Mouse (Mus musculus): ENCODE results near the gene Cacna2d1. TPM values are rescaled to one million over a fixed set of nuclear protein-coding genes. Genes with fewer than 3 reads are reported as not detected.

The Cacna2d1 gene
- polyA plus RNA-seq, 1 experiment from 2014 or later = 20.3 TPM

DNA sequence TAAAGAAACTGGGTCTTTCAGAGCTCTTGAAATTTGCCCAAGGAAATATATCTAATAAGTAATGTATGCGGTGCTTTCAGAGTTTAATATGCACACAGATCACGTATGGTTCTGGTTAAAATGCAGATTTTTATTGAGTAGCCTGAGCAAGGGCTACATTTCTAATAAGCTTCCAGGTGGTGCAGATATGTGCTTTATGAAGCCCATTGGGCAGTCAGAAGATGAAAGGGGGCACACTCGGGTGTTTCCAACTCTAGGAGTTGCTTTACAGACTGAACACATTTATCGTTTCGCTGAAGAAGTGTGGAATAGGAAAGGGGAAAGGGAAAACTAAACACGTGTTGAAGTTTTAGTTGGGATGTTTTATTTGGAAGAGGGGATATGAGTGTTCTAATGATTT is 94.4 kb downstream of the Cacna2d1 start:
- H3K27ac ChIP-seq = no peak overlapping the region
- no peak for ATAC-seq (ENCODE audit: insufficient number of reproducible peaks, low FRiP score, low TSS enrichment, low read depth)
- H3K36me3 ChIP-seq = no peaks in the 10 kb centered on the region
- H3K27me3 ChIP-seq = no peaks in the 10 kb centered on the region
- no peaks in the 10 kb centered on the region for H3K4me1 ChIP-seq
- H3K9ac ChIP-seq = no peak overlapping the region
- H3K4me3 ChIP-seq = no peak overlapping the region
- H3K4me2 ChIP-seq = no peak overlapping the region
- 34% methylated on average over 6 of the region's 6 CpGs for WGBS
- no peaks in the 10 kb centered on the region for H3K9me3 ChIP-seq

DNA sequence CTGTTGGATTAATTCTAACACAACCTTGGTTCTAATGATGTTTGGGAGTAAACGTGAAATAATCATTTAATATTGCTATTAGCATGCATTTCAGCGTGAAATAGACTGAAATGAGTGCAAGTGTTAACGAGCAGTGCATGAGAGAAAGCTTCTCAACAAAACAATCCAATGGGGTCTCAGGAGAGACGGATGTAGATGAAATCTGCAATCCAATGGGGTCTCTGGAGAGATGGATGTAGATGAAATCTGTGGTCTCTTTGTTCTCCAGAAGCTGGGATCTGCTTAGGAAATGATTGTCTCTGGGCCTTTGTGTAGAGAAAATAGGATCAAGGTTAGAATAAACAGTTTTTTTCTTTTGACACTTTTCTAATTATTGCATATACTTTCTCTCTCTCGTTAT is 95.0 kb downstream of the Cacna2d1 start:
- Histone ChIP-seq H3K4me1 (no peaks in the 10 kb centered on the region), H3K27me3 (no peaks in the 10 kb centered on the region), H3K27ac (no peak overlapping the region), H3K4me2 (no peak overlapping the region), H3K36me3 (no peaks in the 10 kb centered on the region), H3K4me3 (no peak overlapping the region), H3K9ac (no peak overlapping the region), H3K9me3 (no peaks in the 10 kb centered on the region)
- ATAC-seq (ENCODE audit: insufficient number of reproducible peaks, low FRiP score, low TSS enrichment, low read depth) = no peak
- WGBS = 50% methylated on average over 5 of the region's 5 CpGs

DNA sequence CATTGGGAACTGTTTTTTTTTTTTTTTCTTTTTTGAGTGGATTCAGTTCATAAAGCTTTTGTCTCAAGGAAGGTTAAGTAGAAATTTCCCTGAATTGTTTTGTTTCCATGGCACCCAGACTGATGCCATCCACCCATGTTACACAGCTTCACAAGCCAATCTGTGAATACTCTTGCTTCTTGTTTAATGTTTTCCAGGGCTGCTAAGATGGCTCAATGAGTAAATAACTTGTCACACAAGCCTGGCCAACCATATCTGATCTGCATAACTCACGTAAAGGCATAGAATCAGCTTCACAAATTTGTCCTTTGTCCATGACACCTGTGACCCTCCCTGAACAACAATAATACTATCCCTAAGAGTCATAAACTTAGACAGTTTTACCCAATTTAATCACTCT is 99.1 kb downstream of the Cacna2d1 start:
- Histone ChIP-seq H3K36me3 (no peaks in the 10 kb centered on the region), H3K27me3 (no peaks in the 10 kb centered on the region), H3K9me3 (no peaks in the 10 kb centered on the region), H3K9ac (no peak overlapping the region), H3K4me1 (no peaks in the 10 kb centered on the region), H3K4me3 (no peak overlapping the region), H3K4me2 (no peak overlapping the region), H3K27ac (no peak overlapping the region)
- ATAC-seq (ENCODE audit: insufficient number of reproducible peaks, low FRiP score, low TSS enrichment, low read depth) = no peak
- WGBS = 96% methylated on average over 1 of the region's 1 CpGs

DNA sequence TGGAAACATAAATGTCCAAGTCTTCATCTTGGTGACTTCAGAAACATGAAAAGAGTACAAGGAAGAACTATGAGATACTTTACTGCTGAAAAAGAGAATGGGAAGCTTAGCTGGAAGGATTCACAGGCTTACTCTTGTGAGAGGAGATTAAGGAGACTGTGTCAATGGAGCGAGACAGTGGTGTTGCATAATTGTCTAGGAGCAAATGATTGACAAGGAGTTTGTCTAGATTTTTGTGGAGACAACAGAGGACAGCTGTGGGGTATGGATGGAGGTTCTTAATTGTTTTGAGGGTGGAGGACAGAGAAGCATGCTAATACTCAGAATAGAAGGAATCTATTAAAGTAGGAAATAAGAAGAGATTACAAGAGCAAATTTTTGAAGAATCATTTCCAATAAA is 100.8 kb downstream of the Cacna2d1 start:
- no peaks in the 10 kb centered on the region for H3K9me3 ChIP-seq
- no peak overlapping the region for H3K9ac ChIP-seq
- 73% methylated on average over 1 of the region's 1 CpGs for WGBS
- no peaks in the 10 kb centered on the region for H3K27me3 ChIP-seq
- no peak overlapping the region for H3K27ac ChIP-seq
- no peak for ATAC-seq (ENCODE audit: insufficient number of reproducible peaks, low FRiP score, low TSS enrichment, low read depth)
- no peaks in the 10 kb centered on the region for H3K4me1 ChIP-seq
- H3K4me3 ChIP-seq = no peak overlapping the region
- H3K4me2 ChIP-seq = no peak overlapping the region
- H3K36me3 ChIP-seq = no peaks in the 10 kb centered on the region

DNA sequence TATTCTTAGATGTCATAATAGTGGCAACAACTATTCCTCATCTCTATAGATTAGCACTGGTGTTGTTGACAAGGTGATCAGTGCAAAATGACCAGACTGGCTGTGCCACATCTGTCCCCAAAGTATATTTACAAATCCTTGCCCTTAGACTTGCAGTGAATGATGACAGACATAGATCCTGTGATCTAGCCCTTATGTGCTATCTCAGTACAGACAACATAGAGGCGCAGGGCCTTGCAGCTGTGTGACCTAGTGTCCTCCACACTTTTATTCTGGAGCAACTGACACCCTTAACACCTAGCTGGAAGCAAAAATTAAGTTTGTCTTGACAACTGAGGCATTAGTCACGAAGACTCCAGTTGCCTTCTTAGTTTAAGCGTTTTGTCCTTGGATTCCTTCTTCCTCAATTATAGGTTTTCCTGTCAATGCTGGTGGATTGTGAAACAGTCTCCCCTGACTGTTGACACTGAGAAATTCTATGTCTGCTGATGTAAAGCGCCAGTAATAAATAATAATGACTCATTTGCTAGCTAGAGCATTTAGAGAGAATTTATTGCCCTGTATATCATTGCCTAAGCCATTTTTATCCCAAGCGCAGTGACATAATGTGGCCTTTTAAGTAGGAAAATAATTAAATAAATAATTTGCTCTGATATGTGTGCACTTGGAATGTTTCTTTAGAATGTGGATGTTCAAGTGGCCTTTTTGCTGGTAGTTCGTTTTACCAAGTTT is 110.8 kb downstream of the Cacna2d1 start:
- Histone ChIP-seq H3K9ac (no peak overlapping the region), H3K4me2 (no peak overlapping the region), H3K27me3 (no peaks in the 10 kb centered on the region), H3K27ac (no peak overlapping the region), H3K4me3 (no peak overlapping the region), H3K9me3 (no peaks in the 10 kb centered on the region), H3K36me3 (no peaks in the 10 kb centered on the region), H3K4me1 (no peaks in the 10 kb centered on the region)
- no peak for ATAC-seq (ENCODE audit: insufficient number of reproducible peaks, low FRiP score, low TSS enrichment, low read depth)
- WGBS = 69% methylated on average over 6 of the region's 6 CpGs

DNA sequence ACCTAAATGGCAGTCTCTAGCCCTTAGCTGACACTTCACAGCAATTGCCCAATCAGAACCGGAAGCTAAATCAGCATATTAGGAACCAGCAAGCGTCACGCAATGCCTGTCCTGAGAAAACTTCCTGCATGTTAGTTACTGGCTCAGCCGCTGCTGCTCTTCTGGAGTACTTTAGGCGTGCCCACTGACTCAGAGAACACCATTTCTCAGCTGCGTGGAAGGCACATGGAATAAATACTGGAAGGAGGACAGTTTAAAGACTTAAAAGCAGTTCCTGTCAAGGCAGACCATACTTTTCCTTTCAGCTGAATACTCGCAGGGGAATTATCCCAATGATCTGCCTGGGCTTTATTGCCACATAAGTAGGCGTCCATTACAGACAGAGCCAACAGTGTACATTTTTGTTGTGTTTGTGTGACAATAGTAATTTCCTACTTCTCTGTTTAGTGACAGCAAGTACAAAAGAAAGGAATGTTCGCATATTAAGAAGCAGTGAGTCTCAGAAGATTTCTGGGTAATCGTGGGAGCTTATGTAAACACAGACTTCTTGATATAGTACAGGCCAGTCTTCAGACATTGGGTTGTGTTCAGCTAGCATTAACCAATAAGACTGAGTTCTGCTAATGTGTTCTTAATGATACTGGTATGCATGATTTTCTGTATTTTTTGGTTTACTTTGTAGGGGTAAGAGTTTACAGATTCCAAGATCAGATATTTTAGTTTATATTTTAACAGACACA is 113.1 kb downstream of the Cacna2d1 start:
- H3K9me3 ChIP-seq = no peaks in the 10 kb centered on the region
- H3K4me1 ChIP-seq = no peaks in the 10 kb centered on the region
- WGBS = 46% methylated on average over 10 of the region's 10 CpGs
- H3K4me2 ChIP-seq = no peak overlapping the region
- no peaks in the 10 kb centered on the region for H3K27me3 ChIP-seq
- H3K4me3 ChIP-seq = no peak overlapping the region
- no peaks in the 10 kb centered on the region for H3K36me3 ChIP-seq
- ATAC-seq (ENCODE audit: insufficient number of reproducible peaks, low FRiP score, low TSS enrichment, low read depth) = no peak
- H3K27ac ChIP-seq = no peak overlapping the region
- H3K9ac ChIP-seq = no peak overlapping the region

DNA sequence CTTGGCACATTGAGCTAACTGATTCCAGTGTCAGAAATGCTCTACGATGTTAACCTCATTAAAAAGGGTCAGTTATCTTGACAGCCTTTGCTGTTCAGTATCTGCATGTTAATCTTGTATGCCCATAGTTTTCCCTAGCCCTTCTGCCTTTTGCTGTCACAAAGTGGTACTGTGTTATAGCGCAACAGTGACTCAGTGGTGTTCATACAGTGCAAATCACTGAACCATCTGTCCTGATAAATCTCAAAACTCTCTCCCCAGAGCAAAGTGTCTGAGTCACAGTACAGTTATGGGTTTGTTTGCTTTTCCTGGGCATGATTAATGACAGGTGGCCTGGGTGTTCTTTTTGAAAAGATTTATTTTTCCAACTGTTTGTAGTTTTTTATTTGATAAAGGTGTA is 122.3 kb downstream of the Cacna2d1 start:
- 71% methylated on average over 2 of the region's 2 CpGs for WGBS
- Histone ChIP-seq H3K9me3 (no peaks in the 10 kb centered on the region), H3K27me3 (no peaks in the 10 kb centered on the region), H3K4me3 (no peak overlapping the region), H3K4me1 (no peaks in the 10 kb centered on the region), H3K36me3 (no peaks in the 10 kb centered on the region), H3K4me2 (no peak overlapping the region), H3K27ac (no peak overlapping the region), H3K9ac (no peak overlapping the region)
- no peak for ATAC-seq (ENCODE audit: insufficient number of reproducible peaks, low FRiP score, low TSS enrichment, low read depth)

DNA sequence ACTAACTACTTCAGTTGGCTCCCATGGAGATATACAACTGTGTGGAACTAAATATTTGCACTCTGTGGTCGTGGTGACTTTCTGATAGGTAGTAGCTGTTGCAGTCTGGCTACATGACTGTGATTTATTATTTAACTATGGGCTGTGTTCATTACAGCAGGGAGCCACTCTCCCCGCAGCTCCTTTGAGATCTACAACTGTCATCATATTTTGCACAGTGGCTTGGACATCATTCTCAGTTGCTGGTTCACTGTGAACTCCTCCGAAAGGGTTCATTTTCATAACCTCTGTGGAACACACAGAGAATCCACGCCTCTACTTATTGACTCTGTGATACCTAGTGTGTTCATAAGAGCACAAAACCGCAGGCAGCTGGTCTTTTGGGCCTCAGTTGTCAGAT is 128.3 kb downstream of the Cacna2d1 start:
- Histone ChIP-seq H3K27ac (no peak overlapping the region), H3K4me2 (no peak overlapping the region), H3K4me1 (no peaks in the 10 kb centered on the region), H3K4me3 (no peak overlapping the region), H3K9me3 (no peaks in the 10 kb centered on the region), H3K36me3 (no peaks in the 10 kb centered on the region), H3K9ac (no peak overlapping the region), H3K27me3 (no peaks in the 10 kb centered on the region)
- no peak for ATAC-seq (ENCODE audit: insufficient number of reproducible peaks, low FRiP score, low TSS enrichment, low read depth)
- 56% methylated on average over 5 of the region's 5 CpGs for WGBS

DNA sequence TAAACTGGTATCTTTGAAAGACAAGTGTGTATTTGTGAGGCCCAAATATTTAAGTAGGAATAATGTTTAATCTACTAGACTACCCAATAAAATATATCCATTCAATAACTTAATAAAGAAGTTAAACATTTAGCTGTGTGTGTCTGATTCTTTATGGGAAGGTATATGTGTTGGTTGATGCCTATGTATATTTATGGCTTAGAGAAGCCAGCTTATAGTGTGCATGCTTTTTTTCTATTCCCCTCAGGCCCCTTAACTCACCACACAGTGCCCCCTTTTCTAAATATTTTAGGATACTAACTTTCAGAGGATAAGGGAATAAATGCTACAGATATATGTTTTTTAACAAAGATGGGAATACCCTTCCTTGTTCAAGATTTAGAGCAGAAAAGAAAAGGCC is 128.8 kb downstream of the Cacna2d1 start:
- H3K4me3 ChIP-seq = no peak overlapping the region
- H3K9ac ChIP-seq = no peak overlapping the region
- H3K27ac ChIP-seq = no peak overlapping the region
- H3K4me2 ChIP-seq = no peak overlapping the region
- H3K9me3 ChIP-seq = no peaks in the 10 kb centered on the region
- no peak for ATAC-seq (ENCODE audit: insufficient number of reproducible peaks, low FRiP score, low TSS enrichment, low read depth)
- no peaks in the 10 kb centered on the region for H3K36me3 ChIP-seq
- H3K4me1 ChIP-seq = no peaks in the 10 kb centered on the region
- H3K27me3 ChIP-seq = no peaks in the 10 kb centered on the region

DNA sequence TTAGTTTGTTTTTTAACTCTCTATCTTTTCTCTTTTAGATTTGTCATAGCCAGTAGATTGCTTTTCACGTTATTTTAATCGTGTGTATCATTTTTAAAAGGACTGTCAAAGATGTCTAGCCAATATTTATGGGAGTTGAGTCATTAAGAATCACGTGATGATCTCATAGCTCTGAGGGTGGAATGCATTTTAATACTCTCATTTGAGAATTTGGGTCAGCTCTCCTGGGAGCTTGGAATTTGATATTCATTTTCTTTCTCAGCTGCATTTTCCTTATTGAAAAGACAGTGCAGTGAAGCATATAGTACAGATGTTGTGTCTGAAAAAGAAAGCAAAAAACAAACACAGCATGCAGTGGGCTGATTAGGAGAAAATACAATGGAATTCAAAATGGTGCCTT is 129.5 kb downstream of the Cacna2d1 start:
- H3K9ac ChIP-seq = no peak overlapping the region

DNA sequence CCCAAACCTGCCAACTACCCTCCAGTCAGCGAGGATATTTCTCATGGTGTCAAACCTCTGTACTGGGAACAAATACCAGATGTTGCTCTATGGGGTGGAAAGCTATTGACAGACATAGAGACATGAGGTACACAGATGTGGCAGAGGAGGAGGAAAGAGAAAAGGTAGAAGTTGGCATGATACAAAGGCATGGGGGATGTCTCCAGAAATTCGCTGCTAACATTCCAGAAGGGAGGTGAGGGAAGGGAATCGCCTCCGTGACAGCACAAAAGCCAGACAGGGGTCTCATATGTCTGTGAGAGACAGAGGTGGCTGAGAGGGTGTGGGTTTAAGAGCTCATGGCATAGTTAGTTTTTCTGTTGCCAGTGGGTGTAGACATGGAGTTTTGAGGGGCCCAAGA is 131.3 kb downstream of the Cacna2d1 start:
- no peak overlapping the region for H3K4me2 ChIP-seq
- H3K27me3 ChIP-seq = no peaks in the 10 kb centered on the region
- no peak overlapping the region for H3K9ac ChIP-seq
- ATAC-seq (ENCODE audit: insufficient number of reproducible peaks, low FRiP score, low TSS enrichment, low read depth) = no peak
- no peaks in the 10 kb centered on the region for H3K4me1 ChIP-seq
- no peaks in the 10 kb centered on the region for H3K36me3 ChIP-seq
- H3K27ac ChIP-seq = no peak overlapping the region
- WGBS = 45% methylated on average over 4 of the region's 4 CpGs
- H3K9me3 ChIP-seq = no peaks in the 10 kb centered on the region
- no peak overlapping the region for H3K4me3 ChIP-seq

More for the DNA sequence above, 129.5 kb downstream of the Cacna2d1 start:
- H3K4me1 ChIP-seq = no peaks in the 10 kb centered on the region
- WGBS = 37% methylated on average over 3 of the region's 3 CpGs
- H3K27ac ChIP-seq = no peak overlapping the region
- H3K36me3 ChIP-seq = no peaks in the 10 kb centered on the region
- no peak overlapping the region for H3K4me2 ChIP-seq
- no peak overlapping the region for H3K4me3 ChIP-seq
- H3K27me3 ChIP-seq = no peaks in the 10 kb centered on the region
- no peak for ATAC-seq (ENCODE audit: insufficient number of reproducible peaks, low FRiP score, low TSS enrichment, low read depth)
- no peaks in the 10 kb centered on the region for H3K9me3 ChIP-seq

DNA sequence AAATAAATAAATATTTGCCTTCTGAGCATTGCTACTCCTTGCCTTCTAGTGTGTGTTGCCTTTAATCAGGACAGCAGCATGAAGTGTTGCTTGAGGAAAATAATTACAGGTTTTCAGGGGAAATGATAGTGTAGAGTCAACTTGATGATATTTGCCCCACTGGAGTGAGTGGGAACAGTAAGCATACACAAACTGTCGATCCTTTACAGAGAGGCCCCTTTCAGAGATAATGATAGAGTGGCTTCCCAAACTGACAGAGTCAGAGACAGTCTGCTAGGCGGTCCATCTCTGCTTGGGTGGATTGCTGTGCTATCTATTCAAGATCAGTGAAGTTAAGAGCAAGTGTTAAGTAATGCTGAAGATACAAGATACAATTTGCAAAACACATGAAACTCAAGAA is 147.8 kb downstream of the Cacna2d1 start:
- H3K4me2 ChIP-seq = no peak overlapping the region
- no peaks in the 10 kb centered on the region for H3K27me3 ChIP-seq

More for the DNA sequence above, 147.8 kb downstream of the Cacna2d1 start:
- Histone ChIP-seq H3K36me3 (no peaks in the 10 kb centered on the region), H3K9ac (no peak overlapping the region), H3K27ac (no peak overlapping the region), H3K9me3 (no peaks in the 10 kb centered on the region), H3K4me3 (no peak overlapping the region), H3K4me1 (no peaks in the 10 kb centered on the region)
- WGBS = 77% methylated on average over 2 of the region's 2 CpGs
- ATAC-seq (ENCODE audit: insufficient number of reproducible peaks, low FRiP score, low TSS enrichment, low read depth) = no peak
